Mouse (Mus musculus) erythroblast, embryonic 14.5 days (primary cell): ENCODE results near the gene Gm17018.

ENCODE experiments used
- GATA1 ChIP-seq: IDR thresholded peaks from 2 replicates; pipeline ENCODE4 v1.6.1; 2012; ENCODE audit warnings: low read length, inconsistent platforms, mixed read lengths
- TAL1 ChIP-seq: IDR thresholded peaks from 3 replicates; pipeline ENCODE4 v1.6.1; 2012; ENCODE audit warnings: low read length, inconsistent platforms, mixed read lengths

GRCm38 (mm10) chr19:45587509-45588292 lies 27.3 kb downstream of the Gm17018 start:
- no peak for TF ChIP-seq TAL1
- TF ChIP-seq GATA1, result no peak
